Mouse (Mus musculus): ENCODE data around the gene Fgf5. TPM values are rescaled to one million over a fixed set of nuclear protein-coding genes. Genes with fewer than 3 reads are reported as not detected.

Fgf5 gene
- polyA plus RNA-seq (2015; fragmentation: Nextera tagmentation; extraction: Ambion mirVana) = 0.28 and 0.66 TPM in 2 replicates

- Histone ChIP-seq H3K27ac (no peak within 1 kb of the TSS), H3K27me3 (peaks cover 88% of the 10 kb centered on the region), H3K9ac (peak within 1 kb of the TSS; percentile 68), H3K36me3 (no peaks in the 10 kb centered on the region), H3K4me3 (peak within 1 kb of the TSS; percentile 60), H3K4me2 (peak within 1 kb of the TSS; percentile 100), H3K4me1 (peaks cover 16% of the 10 kb centered on the region; the same call in 1 of the 2 replicates), H3K9me3 (no peaks in the 10 kb centered on the region)
- ATAC-seq (ENCODE audit: insufficient number of reproducible peaks, insufficient read depth, low FRiP score, low TSS enrichment, low read depth) = 0 out of 2 replicates have a peak, but pooled peaks have one; percentile 35
- WGBS = 1% methylated on average over 76 of the region's 80 CpGs
Observed at GRCm38 (mm10) chr5:98253838-98254821, at the start of gene Fgf5. Gene Fgf5, plus strand, starts transcription at chr5:98254184.

- Histone ChIP-seq H3K9me3 (no peaks in the 10 kb centered on the region), H3K36me3 (no peaks in the 10 kb centered on the region), H3K27me3 (no peaks in the 10 kb centered on the region), H3K9ac (no peak overlapping the region), H3K27ac (no peak overlapping the region), H3K4me3 (no peak overlapping the region), H3K4me2 (no peak overlapping the region), H3K4me1 (no peaks in the 10 kb centered on the region)
- 63% methylated on average over 4 of the region's 4 CpGs for WGBS
- ATAC-seq (ENCODE audit: insufficient number of reproducible peaks, insufficient read depth, low FRiP score, low TSS enrichment, low read depth) = no peak
Observed at GRCm38 (mm10) chr5:98212501-98212900, 41.5 kb upstream of the Fgf5 start.

DNA sequence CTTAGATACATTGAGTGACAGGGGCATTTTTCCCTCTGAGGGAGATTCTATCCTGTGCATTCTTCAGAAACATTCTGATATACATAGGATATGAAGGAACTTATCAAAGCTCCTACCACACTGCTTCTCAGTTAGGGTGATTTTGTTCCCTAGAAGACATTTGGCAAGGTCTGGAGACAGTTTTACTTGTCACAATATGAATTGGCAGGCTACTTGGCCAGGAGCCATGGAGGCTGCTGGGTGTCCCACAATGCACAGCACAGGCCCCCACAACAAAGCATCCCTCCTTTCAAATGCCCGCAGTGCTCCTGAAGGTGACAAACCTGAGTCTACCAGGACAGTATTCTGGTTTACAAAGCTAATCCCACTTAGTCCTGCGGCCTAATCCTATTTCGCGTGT lies 32.0 kb upstream of the Fgf5 start:
- no peak overlapping the region for H3K4me3 ChIP-seq
- no peak overlapping the region for H3K4me2 ChIP-seq
- no peak overlapping the region for H3K9ac ChIP-seq
- H3K4me1 ChIP-seq = no peaks in the 10 kb centered on the region
- no peaks in the 10 kb centered on the region for H3K9me3 ChIP-seq
- H3K27me3 ChIP-seq = no peaks in the 10 kb centered on the region
- no peak for ATAC-seq (ENCODE audit: insufficient number of reproducible peaks, insufficient read depth, low FRiP score, low TSS enrichment, low read depth)
- WGBS = 68% methylated on average over 4 of the region's 4 CpGs
- H3K27ac ChIP-seq = no peak overlapping the region
- no peaks in the 10 kb centered on the region for H3K36me3 ChIP-seq

- ATAC-seq (ENCODE audit: insufficient number of reproducible peaks, insufficient read depth, low FRiP score, low TSS enrichment, low read depth) = no peak
- Histone ChIP-seq H3K9ac (no peak overlapping the region), H3K27me3 (peaks cover 5% of the 10 kb centered on the region; the same call in 1 of the 2 replicates), H3K4me2 (no peak overlapping the region), H3K9me3 (no peaks in the 10 kb centered on the region), H3K27ac (no peak overlapping the region), H3K36me3 (no peaks in the 10 kb centered on the region), H3K4me1 (no peaks in the 10 kb centered on the region), H3K4me3 (no peak overlapping the region)
- 77% methylated on average over 2 of the region's 2 CpGs for WGBS
Observed at GRCm38 (mm10) chr5:98226710-98227109, 27.3 kb upstream of the Fgf5 start.

- no peak for ATAC-seq (ENCODE audit: insufficient number of reproducible peaks, insufficient read depth, low FRiP score, low TSS enrichment, low read depth)
- Histone ChIP-seq H3K9ac (no peak overlapping the region), H3K36me3 (no peaks in the 10 kb centered on the region), H3K4me1 (no peaks in the 10 kb centered on the region), H3K4me2 (no peak overlapping the region), H3K27ac (no peak overlapping the region), H3K9me3 (no peaks in the 10 kb centered on the region), H3K4me3 (no peak overlapping the region), H3K27me3 (peaks cover 5% of the 10 kb centered on the region; the same call in 1 of the 2 replicates)
- WGBS = 81% methylated on average over 6 of the region's 6 CpGs
Observed at GRCm38 (mm10) chr5:98229456-98229855, 24.5 kb upstream of the Fgf5 start.

DNA sequence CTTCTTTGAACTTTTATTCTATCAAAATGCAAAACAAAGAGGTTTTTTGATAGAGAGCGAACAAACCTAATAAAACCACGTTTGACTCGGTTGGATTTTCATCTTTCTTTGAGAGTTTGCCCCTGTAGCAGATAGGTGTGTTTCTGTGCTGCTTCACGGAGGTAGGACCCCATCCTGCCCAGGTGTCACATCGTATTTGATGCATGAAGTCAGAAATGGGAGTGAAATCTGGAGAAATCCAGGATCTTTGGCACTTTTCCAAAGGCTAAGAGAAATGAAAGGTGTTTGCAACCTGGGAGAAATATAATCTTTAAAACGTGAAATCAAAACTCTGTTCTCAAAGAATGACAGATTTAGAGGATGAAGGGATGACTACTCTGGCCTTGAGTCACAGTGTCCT lies 15.5 kb upstream of the Fgf5 start:
- WGBS = 82% methylated on average over 6 of the region's 6 CpGs
- Histone ChIP-seq H3K27ac (no peak overlapping the region), H3K4me1 (no peaks in the 10 kb centered on the region), H3K4me2 (no peak overlapping the region), H3K9ac (no peak overlapping the region), H3K4me3 (no peak overlapping the region), H3K36me3 (no peaks in the 10 kb centered on the region), H3K27me3 (no peaks in the 10 kb centered on the region), H3K9me3 (no peaks in the 10 kb centered on the region)
- no peak for ATAC-seq (ENCODE audit: insufficient number of reproducible peaks, insufficient read depth, low FRiP score, low TSS enrichment, low read depth)

GRCm38 (mm10) chr5:98241322-98241829 lies 12.6 kb upstream of the Fgf5 start:
- H3K36me3 ChIP-seq = no peaks in the 10 kb centered on the region
- H3K27me3 ChIP-seq = no peaks in the 10 kb centered on the region
- ATAC-seq (ENCODE audit: insufficient number of reproducible peaks, insufficient read depth, low FRiP score, low TSS enrichment, low read depth) = no peak
- no peaks in the 10 kb centered on the region for H3K4me1 ChIP-seq
- H3K4me3 ChIP-seq = no peak overlapping the region
- no peak overlapping the region for H3K27ac ChIP-seq
- no peak overlapping the region for H3K9ac ChIP-seq
- 95% methylated on average over 12 of the region's 12 CpGs for WGBS
- H3K9me3 ChIP-seq = no peaks in the 10 kb centered on the region
- no peak overlapping the region for H3K4me2 ChIP-seq

GRCm38 (mm10) chr5:98245303-98245702 lies 8.7 kb upstream of the Fgf5 start:
- Histone ChIP-seq H3K4me2 (no peak overlapping the region), H3K9me3 (no peaks in the 10 kb centered on the region), H3K27ac (no peak overlapping the region), H3K27me3 (peaks cover 9% of the 10 kb centered on the region), H3K4me3 (no peak overlapping the region), H3K36me3 (no peaks in the 10 kb centered on the region), H3K4me1 (no peaks in the 10 kb centered on the region), H3K9ac (no peak overlapping the region)
- ATAC-seq (ENCODE audit: insufficient number of reproducible peaks, insufficient read depth, low FRiP score, low TSS enrichment, low read depth) = no peak
- 69% methylated on average over 8 of the region's 8 CpGs for WGBS

- peaks cover 16% of the 10 kb centered on the region for H3K27me3 ChIP-seq
- H3K27ac ChIP-seq = no peak overlapping the region
- H3K9ac ChIP-seq = no peak overlapping the region
- ATAC-seq (ENCODE audit: insufficient number of reproducible peaks, insufficient read depth, low FRiP score, low TSS enrichment, low read depth) = no peak
- H3K9me3 ChIP-seq = no peaks in the 10 kb centered on the region
- H3K36me3 ChIP-seq = no peaks in the 10 kb centered on the region
- 39% methylated on average over 4 of the region's 4 CpGs for WGBS
- no peak overlapping the region for H3K4me3 ChIP-seq
- no peak overlapping the region for H3K4me2 ChIP-seq
- no peaks in the 10 kb centered on the region for H3K4me1 ChIP-seq
Observed at GRCm38 (mm10) chr5:98245976-98246375, 8.0 kb upstream of the Fgf5 start.

DNA sequence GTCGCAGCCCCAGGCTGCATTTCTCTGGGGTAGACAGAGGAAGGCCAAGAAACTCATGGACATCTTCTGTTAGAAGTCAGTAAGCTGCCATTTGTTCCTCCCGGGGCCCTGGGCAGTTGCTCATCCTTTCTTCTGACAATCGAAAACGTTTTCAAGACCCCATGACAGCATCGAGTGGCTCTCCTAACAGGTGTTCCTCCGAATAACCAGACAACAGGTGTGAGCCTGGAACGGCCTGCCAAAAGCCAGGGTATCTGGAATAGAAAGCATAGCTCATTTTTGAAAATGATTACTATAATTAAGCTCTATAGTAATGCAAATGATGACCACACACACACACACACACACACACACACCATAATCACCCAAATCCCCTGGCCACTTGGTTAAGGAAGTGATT lies 7.2 kb upstream of the Fgf5 start:
- no peaks in the 10 kb centered on the region for H3K9me3 ChIP-seq
- peaks cover 23% of the 10 kb centered on the region for H3K27me3 ChIP-seq
- no peak for ATAC-seq (ENCODE audit: insufficient number of reproducible peaks, insufficient read depth, low FRiP score, low TSS enrichment, low read depth)
- H3K36me3 ChIP-seq = no peaks in the 10 kb centered on the region
- 73% methylated on average over 7 of the region's 7 CpGs for WGBS
- no peak overlapping the region for H3K4me2 ChIP-seq
- no peak overlapping the region for H3K4me3 ChIP-seq
- no peak overlapping the region for H3K9ac ChIP-seq
- H3K4me1 ChIP-seq = no peaks in the 10 kb centered on the region
- H3K27ac ChIP-seq = no peak overlapping the region

DNA sequence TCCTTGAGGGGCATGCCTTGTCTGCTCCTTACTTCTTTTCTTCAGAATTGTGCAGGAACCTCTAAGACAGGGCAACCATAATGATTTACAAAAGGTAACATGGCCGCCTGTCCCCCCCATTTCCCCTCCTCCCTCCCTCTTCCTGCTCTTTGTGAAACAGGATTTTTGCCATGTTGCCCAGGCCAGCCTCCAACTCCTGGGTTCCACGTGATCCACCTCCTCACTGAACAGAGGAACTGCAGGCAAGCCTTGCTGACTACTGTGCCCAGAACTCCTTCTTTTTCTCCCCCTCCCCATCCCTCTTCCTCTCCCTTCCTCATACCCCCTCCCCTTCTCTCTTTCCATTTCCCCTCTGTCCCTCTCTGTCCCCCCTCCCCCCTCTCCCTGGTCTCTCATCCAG lies 6.5 kb upstream of the Fgf5 start:
- 62% methylated on average over 2 of the region's 2 CpGs for WGBS
- no peak overlapping the region for H3K27ac ChIP-seq
- no peaks in the 10 kb centered on the region for H3K4me1 ChIP-seq
- ATAC-seq (ENCODE audit: insufficient number of reproducible peaks, insufficient read depth, low FRiP score, low TSS enrichment, low read depth) = no peak
- peaks cover 30% of the 10 kb centered on the region for H3K27me3 ChIP-seq
- no peak overlapping the region for H3K9ac ChIP-seq
- no peaks in the 10 kb centered on the region for H3K36me3 ChIP-seq
- H3K4me2 ChIP-seq = no peak overlapping the region
- H3K9me3 ChIP-seq = no peaks in the 10 kb centered on the region
- no peak overlapping the region for H3K4me3 ChIP-seq

DNA sequence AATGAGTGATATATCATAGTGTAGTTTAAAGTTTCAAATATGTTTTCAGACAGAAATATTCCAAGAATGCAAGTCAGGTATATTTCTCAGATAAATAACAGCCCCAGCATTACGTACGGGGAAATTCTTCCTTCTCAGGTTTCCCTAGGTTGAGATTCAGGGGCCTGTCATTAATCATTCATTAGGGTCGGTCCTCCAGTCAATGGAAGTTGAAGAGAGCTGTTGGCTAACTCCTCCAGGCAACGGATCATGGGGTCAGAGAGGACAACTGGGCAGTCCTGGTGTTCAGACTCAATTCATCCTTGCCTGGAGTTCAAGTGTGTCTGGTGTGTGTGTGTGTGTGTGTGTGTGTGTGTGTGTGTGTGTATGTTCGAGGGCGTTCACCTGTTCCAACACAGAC lies 837 bp upstream of the Fgf5 start:
- Histone ChIP-seq H3K27me3 (peaks cover 80% of the 10 kb centered on the region), H3K4me2 (no peak overlapping the region), H3K36me3 (no peaks in the 10 kb centered on the region), H3K4me3 (no peak overlapping the region), H3K27ac (no peak overlapping the region), H3K4me1 (peaks cover 16% of the 10 kb centered on the region; the same call in 1 of the 2 replicates), H3K9me3 (no peaks in the 10 kb centered on the region), H3K9ac (no peak overlapping the region)
- 14% methylated on average over 6 of the region's 6 CpGs for WGBS
- ATAC-seq (ENCODE audit: insufficient number of reproducible peaks, insufficient read depth, low FRiP score, low TSS enrichment, low read depth) = no peak
